Mouse (Mus musculus): ENCODE results near the gene Cpne2. TPM values are rescaled to one million over a fixed set of nuclear protein-coding genes. Genes with fewer than 3 reads are reported as not detected.

The Cpne2 gene
- 39.0 and 44.9 TPM in 2 replicates for total RNA-seq (2015; ENCODE audit: low replicate concordance)
- total RNA-seq (2017; ENCODE audit: low replicate concordance): 16.8 and 30.0 TPM in 2 replicates

- peak; percentile 61 for ATAC-seq (replicated peaks; ENCODE audit: low FRiP score, poor library complexity, severe bottlenecking)
Observed at GRCm38 (mm10) chr8:94532873-94533671, at the start of gene Cpne2. Cpne2 (plus strand) TSS chr8:94532990.

DNA sequence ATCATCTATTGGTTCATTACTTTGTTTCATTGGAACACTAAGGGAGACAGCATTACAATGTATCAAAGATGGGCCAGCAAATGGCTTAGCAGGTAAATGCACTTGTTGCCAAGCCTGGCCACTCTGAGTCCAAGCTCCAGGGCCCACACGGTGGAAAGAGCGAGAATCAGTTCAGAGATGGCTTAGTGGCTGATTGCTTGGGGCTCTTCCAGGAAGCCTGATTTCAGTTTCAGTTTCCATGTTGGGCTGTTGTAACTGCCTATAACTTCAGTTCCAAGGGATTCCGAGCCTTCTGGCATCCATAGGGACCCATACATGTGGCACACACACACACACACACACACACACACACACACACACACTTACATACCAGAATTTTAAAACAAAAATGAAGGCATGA is 47.5 kb upstream of the Cpne2 start:
- no peak for ATAC-seq (replicated peaks; ENCODE audit: low FRiP score, poor library complexity, severe bottlenecking)

GRCm38 (mm10) chr8:94485882-94486281 is 46.9 kb upstream of the Cpne2 start:
- ATAC-seq (replicated peaks; ENCODE audit: low FRiP score, poor library complexity, severe bottlenecking): no peak

DNA sequence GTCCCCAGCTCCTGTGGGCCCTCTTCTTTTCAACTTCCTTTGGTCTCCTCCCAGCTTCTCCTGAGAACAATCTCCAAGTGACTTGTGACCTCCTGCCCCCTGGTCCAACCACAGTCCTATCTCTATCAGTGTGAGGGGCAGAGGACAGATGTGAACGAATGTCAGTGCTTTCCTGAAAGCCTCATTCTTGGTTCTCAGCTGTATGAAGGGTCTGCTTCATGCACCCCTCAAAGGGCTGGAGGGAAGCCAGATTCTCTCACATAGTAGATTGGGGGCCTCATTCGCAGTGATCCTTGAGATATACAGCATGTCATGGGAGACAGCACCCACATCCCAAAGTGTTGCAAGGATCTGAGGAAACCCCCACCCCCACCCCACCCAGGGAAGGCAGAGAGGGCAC is 44.8 kb upstream of the Cpne2 start:
- ATAC-seq (replicated peaks; ENCODE audit: low FRiP score, poor library complexity, severe bottlenecking): no peak

DNA sequence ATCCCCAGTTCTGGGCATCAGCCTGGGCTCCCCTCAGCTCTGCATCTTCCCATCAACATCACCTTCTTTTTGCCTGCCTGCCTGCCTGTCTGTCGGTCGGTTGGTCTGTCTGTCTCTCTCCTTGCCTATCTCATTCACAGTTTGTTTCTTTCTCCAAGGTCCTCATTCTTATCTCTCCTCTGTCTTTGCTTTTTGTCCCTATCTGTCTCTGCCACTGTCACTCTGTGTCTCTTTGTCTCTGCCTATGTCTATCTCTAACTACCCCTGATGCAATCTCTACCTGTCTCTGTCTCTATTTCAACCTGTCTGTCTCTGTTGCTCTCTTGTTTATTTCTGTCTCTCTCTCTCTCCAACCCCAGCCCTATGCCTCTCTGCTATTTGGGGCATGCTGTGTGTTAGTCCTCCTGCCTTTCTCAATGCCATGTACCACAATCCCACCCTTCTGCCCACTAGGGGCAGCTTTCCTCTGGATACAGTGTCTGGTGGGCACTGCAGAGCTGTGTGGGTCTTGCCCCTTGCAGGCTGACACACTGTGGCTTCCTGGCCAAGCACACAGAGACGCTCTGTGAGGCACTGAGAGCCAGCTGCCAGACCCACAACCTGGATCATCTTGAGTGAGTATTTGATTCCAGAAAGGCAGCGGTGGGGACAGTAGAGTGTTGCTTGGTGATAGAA is 42.8 kb upstream of the Cpne2 start:
- ATAC-seq (replicated peaks; ENCODE audit: low FRiP score, poor library complexity, severe bottlenecking): no peak

DNA sequence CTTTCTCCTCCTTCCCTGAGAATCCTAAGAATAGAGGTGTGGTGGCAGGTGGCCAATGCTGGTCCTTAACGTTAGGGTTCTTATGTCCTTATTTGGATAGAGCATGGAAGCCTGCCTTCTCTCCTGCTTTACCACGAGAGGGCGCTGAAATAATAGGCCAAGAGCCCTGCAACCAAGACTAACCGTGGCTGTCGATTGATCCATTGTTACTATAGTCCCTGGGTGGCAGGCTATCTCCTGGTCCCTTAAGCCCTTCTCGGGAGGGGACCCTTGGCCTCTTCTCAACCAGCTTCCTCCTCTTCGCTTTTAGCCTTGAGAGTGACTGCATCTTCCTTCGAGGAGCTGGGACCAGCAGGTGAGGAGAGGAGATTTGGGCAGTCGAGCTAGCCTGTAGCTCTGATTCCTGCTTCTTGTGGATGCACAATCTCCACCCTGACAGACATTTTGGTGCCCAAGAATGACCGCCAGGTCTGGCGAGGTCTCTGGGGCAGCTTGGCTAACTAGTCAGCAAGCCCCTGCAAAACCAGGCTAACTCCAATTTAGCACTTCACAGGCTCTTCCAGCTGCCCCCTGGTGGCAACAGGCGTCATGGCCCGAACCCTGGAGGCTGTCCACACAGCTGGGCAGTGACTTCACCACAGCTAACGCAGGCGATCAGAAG is 40.6 kb upstream of the Cpne2 start:
- peak; percentile 82 for ATAC-seq (replicated peaks; ENCODE audit: low FRiP score, poor library complexity, severe bottlenecking)

- no peak for ATAC-seq (replicated peaks; ENCODE audit: low FRiP score, poor library complexity, severe bottlenecking)
Observed at GRCm38 (mm10) chr8:94493240-94493639, 39.5 kb upstream of the Cpne2 start.

GRCm38 (mm10) chr8:94515430-94516208 is 17.2 kb upstream of the Cpne2 start:
- peak; percentile 49 for ATAC-seq (replicated peaks; ENCODE audit: low FRiP score, poor library complexity, severe bottlenecking)

GRCm38 (mm10) chr8:94516209-94516593 is 16.6 kb upstream of the Cpne2 start:
- no peak for ATAC-seq (replicated peaks; ENCODE audit: low FRiP score, poor library complexity, severe bottlenecking)

GRCm38 (mm10) chr8:94516766-94517165 is 16.0 kb upstream of the Cpne2 start:
- no peak for ATAC-seq (replicated peaks; ENCODE audit: low FRiP score, poor library complexity, severe bottlenecking)

DNA sequence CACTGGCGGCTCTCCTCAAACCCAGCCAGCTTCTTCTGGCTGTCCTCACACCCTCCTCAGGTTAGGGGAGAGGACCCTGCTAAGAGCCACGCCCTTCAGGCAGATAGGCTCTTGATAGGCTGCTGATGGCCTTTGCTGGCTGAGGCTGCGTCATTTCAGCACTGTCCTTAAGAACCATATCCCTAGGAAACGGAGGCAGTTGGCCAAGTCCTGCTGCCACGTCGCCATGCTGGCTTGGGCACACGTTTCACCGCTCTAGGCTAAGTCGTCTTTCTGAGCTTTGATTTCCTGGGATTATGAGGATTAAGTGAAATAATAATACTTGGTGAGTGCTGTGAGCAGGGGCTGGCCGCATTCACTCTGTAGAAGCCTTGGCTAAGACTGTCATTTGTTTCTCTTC is 14.5 kb upstream of the Cpne2 start:
- ATAC-seq (replicated peaks; ENCODE audit: low FRiP score, poor library complexity, severe bottlenecking): no peak

- ATAC-seq (replicated peaks; ENCODE audit: low FRiP score, poor library complexity, severe bottlenecking): no peak
Observed at GRCm38 (mm10) chr8:94519021-94519420, 13.8 kb upstream of the Cpne2 start.

DNA sequence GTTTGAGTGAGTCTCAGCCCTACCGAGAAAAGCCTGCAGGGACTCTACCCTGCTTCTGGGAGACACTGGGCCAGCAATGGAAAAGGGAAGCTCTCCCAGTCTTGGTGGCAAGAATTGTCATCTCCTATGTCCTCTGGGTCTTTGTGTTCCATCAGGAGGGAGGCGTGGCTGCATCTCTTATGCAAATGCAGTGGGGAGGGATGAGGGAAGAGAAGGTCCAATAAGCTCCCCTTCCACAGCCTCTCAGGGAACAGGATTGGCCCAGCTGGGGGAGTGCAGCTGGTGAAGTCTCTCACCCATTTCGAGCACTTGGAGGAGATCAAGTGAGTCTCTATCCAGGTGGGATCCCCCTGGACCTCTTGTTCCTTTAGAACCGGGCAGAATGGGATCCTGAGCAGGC is 11.3 kb upstream of the Cpne2 start:
- no peak for ATAC-seq (replicated peaks; ENCODE audit: low FRiP score, poor library complexity, severe bottlenecking)

DNA sequence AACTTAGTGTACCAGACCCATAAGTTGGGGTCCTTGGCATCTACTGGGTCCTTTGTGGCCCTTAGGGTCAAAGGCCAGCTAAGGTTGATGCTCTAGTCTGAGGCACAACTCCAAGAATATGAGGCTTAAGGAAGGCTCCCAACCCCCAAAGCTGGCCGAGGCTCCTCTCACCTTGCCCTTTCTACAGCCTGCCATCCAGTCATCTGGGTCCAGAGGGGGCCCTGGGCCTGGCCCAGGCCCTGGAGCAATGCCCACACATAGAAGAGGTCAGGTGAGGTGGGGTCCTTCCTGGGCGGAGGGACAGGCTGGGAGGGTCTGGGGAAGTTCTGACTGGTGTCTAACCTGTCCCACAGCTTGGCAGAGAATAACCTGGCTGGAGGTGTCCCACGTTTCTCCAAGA is 10.3 kb upstream of the Cpne2 start:
- no peak for ATAC-seq (replicated peaks; ENCODE audit: low FRiP score, poor library complexity, severe bottlenecking)

DNA sequence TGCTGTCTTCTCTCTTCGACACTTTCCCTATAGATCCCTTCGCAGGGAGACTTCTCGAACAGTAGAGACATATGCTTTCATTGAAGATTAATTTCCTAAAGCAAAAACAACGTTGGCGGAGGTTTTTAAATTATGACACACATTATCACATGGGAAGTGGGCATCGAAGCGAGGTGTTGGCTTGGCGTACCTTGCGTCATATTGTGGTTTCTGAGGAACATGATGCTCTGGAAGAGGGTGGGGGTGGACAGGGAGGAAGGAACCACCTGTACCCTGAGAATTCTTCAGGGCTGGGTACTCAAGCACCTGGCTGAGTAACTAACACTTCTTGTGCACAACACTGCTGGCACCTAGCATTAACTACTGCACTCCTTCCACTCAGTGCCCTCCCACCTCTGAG is 8.2 kb upstream of the Cpne2 start:
- ATAC-seq (replicated peaks; ENCODE audit: low FRiP score, poor library complexity, severe bottlenecking): no peak

- no peak for ATAC-seq (replicated peaks; ENCODE audit: low FRiP score, poor library complexity, severe bottlenecking)
Observed at GRCm38 (mm10) chr8:94527178-94527577, 5.6 kb upstream of the Cpne2 start.

DNA sequence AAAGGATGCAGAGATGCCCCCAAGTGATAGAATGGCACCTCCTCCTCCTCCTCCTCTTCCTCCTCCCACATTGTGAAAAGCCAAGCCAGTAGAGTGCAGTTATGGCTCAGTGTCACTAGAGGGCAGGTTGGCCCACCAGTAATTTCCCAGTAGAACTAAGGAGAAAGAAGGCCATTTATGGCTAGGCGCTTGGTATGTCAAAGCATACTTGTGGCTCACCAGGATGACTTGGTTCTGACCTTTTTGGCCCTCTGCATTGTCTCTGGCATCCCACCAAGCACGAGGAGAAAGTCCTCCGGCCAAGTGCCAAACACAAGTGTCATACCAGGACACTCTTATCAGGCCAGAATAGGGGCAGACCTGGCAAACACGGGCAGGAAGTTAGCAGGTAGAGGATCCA is 4.5 kb upstream of the Cpne2 start:
- ATAC-seq (replicated peaks; ENCODE audit: low FRiP score, poor library complexity, severe bottlenecking): peak; percentile 85

DNA sequence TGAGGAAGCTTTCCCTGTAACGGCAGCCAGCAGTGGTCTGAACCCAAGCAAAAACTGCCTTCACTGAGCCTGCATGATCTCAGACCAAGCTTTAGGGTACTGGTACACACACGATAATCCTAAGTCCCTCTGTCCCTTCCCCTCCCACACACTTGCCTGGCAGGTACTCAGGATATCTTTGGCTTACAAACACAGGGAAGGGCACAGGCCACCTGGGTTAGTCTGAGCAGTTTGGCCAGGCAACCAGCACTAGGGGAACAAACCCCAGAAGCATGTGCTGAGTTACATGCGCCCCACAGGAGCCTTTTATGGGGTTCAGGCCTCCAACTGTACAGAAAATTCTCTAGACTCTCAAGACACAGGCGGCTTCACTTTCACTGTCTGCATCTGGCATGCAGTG is 2.9 kb upstream of the Cpne2 start:
- ATAC-seq (replicated peaks; ENCODE audit: low FRiP score, poor library complexity, severe bottlenecking): no peak

DNA sequence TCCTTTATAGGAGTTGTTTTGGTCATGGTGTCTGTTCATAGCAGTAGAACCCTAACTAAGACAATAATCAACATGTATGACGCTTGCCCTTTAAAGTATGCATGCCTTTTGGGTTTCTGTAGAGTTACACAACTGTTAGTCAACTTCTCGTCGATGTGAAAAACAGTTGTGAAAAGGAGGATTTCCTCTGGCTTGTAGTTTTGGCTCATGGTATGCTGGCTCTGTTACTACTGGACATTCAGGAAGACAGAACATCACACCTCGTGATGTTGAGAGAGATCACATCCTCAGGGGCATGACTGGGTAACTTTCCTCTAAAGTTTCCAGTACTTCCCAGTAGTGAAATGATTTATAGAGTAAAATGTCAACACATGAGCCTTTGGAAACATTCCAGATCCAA is 2.1 kb upstream of the Cpne2 start:
- no peak for ATAC-seq (replicated peaks; ENCODE audit: low FRiP score, poor library complexity, severe bottlenecking)

DNA sequence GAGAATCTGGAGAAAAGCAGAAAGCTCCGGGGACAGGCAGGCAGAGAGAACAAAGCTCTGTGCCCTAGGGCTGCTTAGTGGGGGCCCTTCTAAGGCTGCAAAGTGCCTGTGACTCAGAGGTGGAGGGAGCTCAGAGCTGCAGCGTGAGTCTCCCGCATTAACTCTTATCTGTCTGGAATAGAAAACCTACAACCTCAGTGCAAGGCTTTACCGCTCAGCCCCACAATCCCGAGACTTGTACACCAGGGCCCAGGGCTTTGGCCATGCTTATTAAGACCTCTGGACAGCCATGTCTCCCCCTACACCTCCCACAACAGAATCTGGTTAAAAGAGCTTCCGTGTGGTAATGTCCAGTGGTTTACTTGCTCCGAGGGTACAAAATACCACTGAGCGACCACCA is 790 bp upstream of the Cpne2 start:
- ATAC-seq (replicated peaks; ENCODE audit: low FRiP score, poor library complexity, severe bottlenecking): no peak

Data from erythroblast, adult 5-6 weeks (primary cell).